Mouse (Mus musculus): ENCODE measurements around the gene Eif2d. TPM values are rescaled to one million over a fixed set of nuclear protein-coding genes. Genes with fewer than 3 reads are reported as not detected.
"Not testable (repeated sequence)": the region's sequence is repeated elsewhere in the genome, so short reads cannot be mapped to it uniquely, and the experiment has no call there.

Eif2d gene
- polyA plus RNA-seq, 1 experiment from 2014 or later = 58.0 TPM

GRCm38 (mm10) chr1:131159573-131160327 lies 6.8 kb downstream of the Eif2d start:
- 86% methylated on average over 3 of the region's 3 CpGs for WGBS
- peaks cover 14% of the 10 kb centered on the region for H3K36me3 ChIP-seq (ENCODE audit: control insufficient read depth, insufficient read depth, low read length)
- not testable (repeated sequence) for H3K4me3 ChIP-seq (ENCODE audit: low read length); H3K9ac ChIP-seq (ENCODE audit: low read depth, low read length); H3K9me3 ChIP-seq (ENCODE audit: control insufficient read depth, low read length); H3K27ac ChIP-seq (ENCODE audit: low read length); H3K4me2 ChIP-seq (ENCODE audit: low read depth, low read length); H3K27me3 ChIP-seq (replicated peaks; ENCODE audit: control insufficient read depth, insufficient read depth, low read length); H3K4me1 ChIP-seq (ENCODE audit: control insufficient read depth, insufficient read depth, low read length)
- 0 out of 2 replicates have a peak, but pooled peaks have one; percentile 38 for ATAC-seq

GRCm38 (mm10) chr1:131161091-131161490 lies 8.1 kb downstream of the Eif2d start:
- Histone ChIP-seq H3K27ac (ENCODE audit: low read length) (no peak overlapping the region), H3K4me2 (ENCODE audit: low read depth, low read length) (no peak overlapping the region), H3K36me3 (ENCODE audit: control insufficient read depth, insufficient read depth, low read length) (peaks cover 23% of the 10 kb centered on the region), H3K27me3 (replicated peaks; ENCODE audit: control insufficient read depth, insufficient read depth, low read length) (no peaks in the 10 kb centered on the region), H3K9ac (ENCODE audit: low read depth, low read length) (no peak overlapping the region), H3K9me3 (ENCODE audit: control insufficient read depth, low read length) (no peaks in the 10 kb centered on the region), H3K4me1 (ENCODE audit: control insufficient read depth, insufficient read depth, low read length) (no peaks in the 10 kb centered on the region), H3K4me3 (ENCODE audit: low read length) (no peak overlapping the region)
- no peak for ATAC-seq
- 85% methylated on average over 11 of the region's 11 CpGs for WGBS

GRCm38 (mm10) chr1:131164427-131164826 lies 11.4 kb downstream of the Eif2d start:
- Histone ChIP-seq H3K4me1 (ENCODE audit: control insufficient read depth, insufficient read depth, low read length) (no peaks in the 10 kb centered on the region), H3K36me3 (ENCODE audit: control insufficient read depth, insufficient read depth, low read length) (peaks cover 34% of the 10 kb centered on the region), H3K9ac (ENCODE audit: low read depth, low read length) (no peak overlapping the region), H3K27me3 (replicated peaks; ENCODE audit: control insufficient read depth, insufficient read depth, low read length) (no peaks in the 10 kb centered on the region), H3K9me3 (ENCODE audit: control insufficient read depth, low read length) (no peaks in the 10 kb centered on the region), H3K4me2 (ENCODE audit: low read depth, low read length) (no peak overlapping the region), H3K27ac (ENCODE audit: low read length) (no peak overlapping the region), H3K4me3 (ENCODE audit: low read length) (no peak overlapping the region)
- no peak for ATAC-seq
- 79% methylated on average over 6 of the region's 6 CpGs for WGBS

GRCm38 (mm10) chr1:131167612-131168011 lies 14.6 kb downstream of the Eif2d start:
- peaks cover 33% of the 10 kb centered on the region for H3K36me3 ChIP-seq (ENCODE audit: control insufficient read depth, insufficient read depth, low read length)
- WGBS = 92% methylated on average over 10 of the region's 10 CpGs

GRCm38 (mm10) chr1:131173001-131173400 lies 20.0 kb downstream of the Eif2d start:
- Histone ChIP-seq H3K27me3 (replicated peaks; ENCODE audit: control insufficient read depth, insufficient read depth, low read length) (no peaks in the 10 kb centered on the region), H3K4me1 (ENCODE audit: control insufficient read depth, insufficient read depth, low read length) (no peaks in the 10 kb centered on the region), H3K36me3 (ENCODE audit: control insufficient read depth, insufficient read depth, low read length) (peaks cover 26% of the 10 kb centered on the region), H3K4me2 (ENCODE audit: low read depth, low read length) (no peak overlapping the region), H3K4me3 (ENCODE audit: low read length) (no peak overlapping the region), H3K27ac (ENCODE audit: low read length) (no peak overlapping the region), H3K9me3 (ENCODE audit: control insufficient read depth, low read length) (no peaks in the 10 kb centered on the region), H3K9ac (ENCODE audit: low read depth, low read length) (no peak overlapping the region)
- no peak for ATAC-seq
- WGBS = 87% methylated on average over 7 of the region's 7 CpGs

More at GRCm38 (mm10) chr1:131167612-131168011, 14.6 kb downstream of the Eif2d start:
- no peak for ATAC-seq
- Histone ChIP-seq H3K4me2 (ENCODE audit: low read depth, low read length) (no peak overlapping the region), H3K27me3 (replicated peaks; ENCODE audit: control insufficient read depth, insufficient read depth, low read length) (no peaks in the 10 kb centered on the region), H3K27ac (ENCODE audit: low read length) (no peak overlapping the region), H3K4me1 (ENCODE audit: control insufficient read depth, insufficient read depth, low read length) (no peaks in the 10 kb centered on the region), H3K9me3 (ENCODE audit: control insufficient read depth, low read length) (no peaks in the 10 kb centered on the region), H3K4me3 (ENCODE audit: low read length) (no peak overlapping the region), H3K9ac (ENCODE audit: low read depth, low read length) (no peak overlapping the region)

GRCm38 (mm10) chr1:131173809-131174208 lies 20.8 kb downstream of the Eif2d start:
- H3K27me3 ChIP-seq (replicated peaks; ENCODE audit: control insufficient read depth, insufficient read depth, low read length) = no peaks in the 10 kb centered on the region
- WGBS = 75% methylated on average over 6 of the region's 6 CpGs
- no peak overlapping the region for H3K27ac ChIP-seq (ENCODE audit: low read length)
- H3K36me3 ChIP-seq (ENCODE audit: control insufficient read depth, insufficient read depth, low read length) = peaks cover 20% of the 10 kb centered on the region
- H3K4me1 ChIP-seq (ENCODE audit: control insufficient read depth, insufficient read depth, low read length) = no peaks in the 10 kb centered on the region
- ATAC-seq = no peak
- no peaks in the 10 kb centered on the region for H3K9me3 ChIP-seq (ENCODE audit: control insufficient read depth, low read length)
- no peak overlapping the region for H3K4me2 ChIP-seq (ENCODE audit: low read depth, low read length)
- no peak overlapping the region for H3K9ac ChIP-seq (ENCODE audit: low read depth, low read length)
- H3K4me3 ChIP-seq (ENCODE audit: low read length) = no peak overlapping the region

- Histone ChIP-seq H3K4me3 (ENCODE audit: low read length) (no peak overlapping the region), H3K9ac (ENCODE audit: low read depth, low read length) (no peak overlapping the region), H3K27me3 (replicated peaks; ENCODE audit: control insufficient read depth, insufficient read depth, low read length) (no peaks in the 10 kb centered on the region), H3K27ac (ENCODE audit: low read length) (no peak overlapping the region), H3K4me2 (ENCODE audit: low read depth, low read length) (no peak overlapping the region), H3K9me3 (ENCODE audit: control insufficient read depth, low read length) (no peaks in the 10 kb centered on the region), H3K4me1 (ENCODE audit: control insufficient read depth, insufficient read depth, low read length) (no peaks in the 10 kb centered on the region), H3K36me3 (ENCODE audit: control insufficient read depth, insufficient read depth, low read length) (peaks cover 19% of the 10 kb centered on the region)
- no peak for ATAC-seq
- 81% methylated on average over 12 of the region's 12 CpGs for WGBS
Measured at GRCm38 (mm10) chr1:131174299-131174861, 21.4 kb downstream of the Eif2d start.

- Histone ChIP-seq H3K27ac (ENCODE audit: low read length) (no peak overlapping the region), H3K4me1 (ENCODE audit: control insufficient read depth, insufficient read depth, low read length) (no peaks in the 10 kb centered on the region), H3K4me2 (ENCODE audit: low read depth, low read length) (no peak overlapping the region), H3K4me3 (ENCODE audit: low read length) (no peak overlapping the region), H3K27me3 (replicated peaks; ENCODE audit: control insufficient read depth, insufficient read depth, low read length) (no peaks in the 10 kb centered on the region), H3K9ac (ENCODE audit: low read depth, low read length) (no peak overlapping the region), H3K9me3 (ENCODE audit: control insufficient read depth, low read length) (no peaks in the 10 kb centered on the region), H3K36me3 (ENCODE audit: control insufficient read depth, insufficient read depth, low read length) (peaks cover 16% of the 10 kb centered on the region)
- ATAC-seq = no peak
- WGBS = 97% methylated on average over 1 of the region's 1 CpGs
Measured at GRCm38 (mm10) chr1:131175189-131175588, 22.2 kb downstream of the Eif2d start.

- Histone ChIP-seq H3K27ac (ENCODE audit: low read length) (no peak overlapping the region), H3K4me3 (ENCODE audit: low read length) (no peak overlapping the region), H3K27me3 (replicated peaks; ENCODE audit: control insufficient read depth, insufficient read depth, low read length) (no peaks in the 10 kb centered on the region), H3K4me2 (ENCODE audit: low read depth, low read length) (no peak overlapping the region), H3K36me3 (ENCODE audit: control insufficient read depth, insufficient read depth, low read length) (peaks cover 16% of the 10 kb centered on the region), H3K9ac (ENCODE audit: low read depth, low read length) (no peak overlapping the region), H3K9me3 (ENCODE audit: control insufficient read depth, low read length) (no peaks in the 10 kb centered on the region), H3K4me1 (ENCODE audit: control insufficient read depth, insufficient read depth, low read length) (no peaks in the 10 kb centered on the region)
- WGBS = 93% methylated on average over 8 of the region's 8 CpGs
- ATAC-seq = no peak
Measured at GRCm38 (mm10) chr1:131175819-131176218, 22.8 kb downstream of the Eif2d start.
